Mouse (Mus musculus): ENCODE measurements around the gene Leap2.
"Not testable (repeated sequence)": the region's sequence is repeated elsewhere in the genome, so short reads cannot be mapped to it uniquely, and the experiment has no call there.

Gene Leap2

GRCm38 (mm10) chr11:53443861-53444260, 20.9 kb upstream of the Leap2 start:
- ATAC-seq (ENCODE audit: low TSS enrichment) = no peak

GRCm38 (mm10) chr11:53441921-53442320, 19.0 kb upstream of the Leap2 start:
- no peak for ATAC-seq (ENCODE audit: low TSS enrichment)

DNA sequence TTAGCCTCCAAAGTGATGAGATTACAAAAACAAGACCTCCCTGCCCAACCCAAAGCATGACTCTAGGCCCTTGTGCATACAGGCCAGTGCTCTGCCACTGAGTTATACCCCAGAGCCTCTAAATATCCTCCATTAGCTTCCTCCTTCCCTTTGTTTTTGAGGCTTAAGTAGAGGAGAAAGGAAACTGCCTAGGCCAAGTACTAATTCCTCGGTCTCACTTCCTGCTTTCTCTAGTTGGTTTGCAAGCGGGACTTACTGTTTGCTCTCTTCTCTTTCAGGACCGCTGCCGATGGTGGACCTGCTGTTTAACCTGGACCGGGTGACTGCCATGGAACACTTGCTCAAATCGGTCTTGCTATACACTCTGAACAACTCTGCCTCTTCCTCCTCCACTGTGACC, 13.4 kb upstream of the Leap2 start:
- ATAC-seq (ENCODE audit: low TSS enrichment) = no peak

DNA sequence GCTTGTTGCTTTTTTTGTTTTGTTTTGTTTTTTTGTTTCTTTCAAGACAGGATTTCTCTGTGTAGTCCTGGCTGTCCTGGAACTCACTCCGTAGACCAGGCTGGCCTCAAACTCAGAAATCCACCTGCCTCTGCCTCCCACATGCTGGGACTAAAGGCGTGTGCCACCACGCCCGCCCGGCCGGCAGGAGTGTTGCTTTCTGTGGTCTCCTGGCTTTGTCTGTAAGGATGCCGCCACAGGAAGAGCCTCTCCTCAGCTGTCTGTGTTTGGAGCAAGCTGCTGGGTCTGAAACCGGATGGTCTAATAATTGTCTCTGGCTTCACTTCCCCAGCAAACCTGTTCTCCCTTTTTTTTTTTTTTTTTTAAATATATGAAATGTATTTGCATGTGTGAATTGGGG, 12.5 kb upstream of the Leap2 start:
- no peak for ATAC-seq (ENCODE audit: low TSS enrichment)

DNA sequence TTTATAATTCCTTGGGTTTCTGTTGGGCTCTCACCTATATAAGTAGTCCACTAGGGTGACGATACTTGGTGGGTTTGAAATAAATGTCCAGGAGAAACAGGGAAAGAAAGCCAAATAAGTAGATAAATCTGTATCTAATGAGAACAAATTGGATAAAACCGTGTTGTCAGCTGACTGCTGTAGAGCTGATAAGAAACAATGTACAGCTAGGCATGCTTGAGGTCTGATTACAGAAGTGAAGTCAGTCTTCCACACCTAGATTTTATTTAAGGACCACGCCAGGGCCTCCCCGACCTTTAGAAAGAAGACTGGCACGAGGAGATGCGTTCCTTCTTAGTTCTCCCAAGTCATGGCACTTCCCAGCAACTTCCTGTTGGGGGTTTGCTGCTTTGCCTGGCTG, 10.1 kb upstream of the Leap2 start:
- ATAC-seq (ENCODE audit: low TSS enrichment) = no peak

DNA sequence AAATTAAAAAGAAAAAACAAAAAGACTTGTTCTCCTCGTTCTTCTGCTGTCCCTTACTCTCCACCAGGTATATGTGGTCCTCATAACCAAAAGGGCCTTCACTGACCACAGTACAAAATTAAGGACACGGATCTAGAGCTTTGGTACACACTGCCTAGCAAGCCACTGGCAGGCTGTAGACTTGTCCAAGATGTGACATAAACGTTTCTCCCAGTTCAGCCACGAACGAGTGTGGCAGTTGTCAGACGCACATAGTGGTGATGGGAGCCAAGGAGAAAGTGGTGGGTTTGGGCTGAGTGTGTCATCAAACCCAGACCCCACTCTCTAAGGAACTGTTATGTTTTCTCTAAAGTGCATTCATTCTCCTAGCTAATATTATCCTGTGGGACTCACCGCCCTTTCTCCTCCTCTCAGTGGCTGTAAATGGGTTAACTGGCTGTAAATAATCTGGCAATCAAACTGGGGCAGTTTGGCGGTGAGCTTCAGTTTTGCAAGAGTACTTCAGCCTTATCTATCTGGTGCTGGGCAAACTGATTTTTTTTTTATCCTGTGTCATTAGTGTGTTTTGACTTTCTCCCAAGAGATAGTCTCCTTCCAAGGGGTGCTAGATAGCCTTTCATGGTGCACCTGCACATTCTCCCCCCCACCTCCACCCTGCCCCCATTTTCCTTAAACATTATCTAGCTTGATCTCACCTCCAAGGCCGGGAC, 8.5 kb upstream of the Leap2 start:
- ATAC-seq (ENCODE audit: low TSS enrichment) = peak; percentile 15

GRCm38 (mm10) chr11:53430670-53431346, 7.8 kb upstream of the Leap2 start, which contains the start of the genes Uqcrq and Gdf9:
Gene Uqcrq (minus strand): TSS chr11:53430831.
Gene Gdf9 (plus strand): TSS chr11:53431023.
- ATAC-seq (ENCODE audit: low TSS enrichment) = peak; percentile 88

DNA sequence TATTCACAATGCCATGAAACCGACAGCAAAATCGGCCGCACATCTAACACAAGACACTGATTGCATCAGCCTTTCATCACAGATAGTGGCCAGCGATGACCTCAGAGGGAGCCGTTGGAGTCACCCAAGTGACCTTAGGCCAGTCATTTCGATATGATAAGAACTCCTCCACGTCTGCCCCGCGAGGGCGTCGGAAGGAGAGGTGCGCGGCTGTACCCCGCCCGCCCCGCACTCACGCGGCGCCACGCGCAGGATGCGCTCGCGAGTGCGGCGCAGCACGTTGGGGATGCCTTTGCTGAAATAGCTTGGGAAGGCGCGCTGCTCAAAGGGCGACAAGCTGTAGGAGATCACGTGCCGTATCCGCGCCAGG, 7.3 kb upstream of the Leap2 start:
- ATAC-seq (ENCODE audit: low TSS enrichment) = peak; percentile 44

- ATAC-seq (ENCODE audit: low TSS enrichment) = no peak
These were observed 6.2 kb upstream of the Leap2 start for GRCm38 (mm10) chr11:53429182-53429581.

- ATAC-seq (ENCODE audit: low TSS enrichment) = no peak
These were observed 5.7 kb upstream of the Leap2 start for GRCm38 (mm10) chr11:53428716-53429057.

GRCm38 (mm10) chr11:53427993-53428715, 5.2 kb upstream of the Leap2 start:
- ATAC-seq (ENCODE audit: low TSS enrichment) = no peak

DNA sequence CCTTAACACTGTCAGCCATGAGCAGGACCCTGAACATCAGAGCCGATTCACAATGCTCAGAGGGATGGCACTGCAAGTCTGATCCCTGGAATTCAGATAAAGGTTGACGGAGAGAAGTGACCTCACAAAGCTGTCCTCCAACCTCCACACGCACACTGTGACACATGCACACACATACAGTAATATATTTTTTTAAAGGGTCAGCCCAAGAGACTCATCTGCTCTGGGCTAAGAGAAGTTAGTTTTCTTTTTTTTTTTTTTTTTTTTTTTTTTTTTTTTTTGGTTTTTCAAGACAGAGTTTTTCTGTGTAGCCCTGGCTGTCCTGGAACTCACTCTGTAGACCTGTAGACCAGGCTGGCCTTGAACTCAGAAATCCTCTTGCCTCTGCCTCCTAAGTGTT, 3.9 kb upstream of the Leap2 start:
- not testable (repeated sequence) for ATAC-seq (ENCODE audit: low TSS enrichment)

GRCm38 (mm10) chr11:53425711-53426255, 2.8 kb upstream of the Leap2 start:
- peak; percentile 18; the same call in 1 of the 2 replicates for ATAC-seq (ENCODE audit: low TSS enrichment)

DNA sequence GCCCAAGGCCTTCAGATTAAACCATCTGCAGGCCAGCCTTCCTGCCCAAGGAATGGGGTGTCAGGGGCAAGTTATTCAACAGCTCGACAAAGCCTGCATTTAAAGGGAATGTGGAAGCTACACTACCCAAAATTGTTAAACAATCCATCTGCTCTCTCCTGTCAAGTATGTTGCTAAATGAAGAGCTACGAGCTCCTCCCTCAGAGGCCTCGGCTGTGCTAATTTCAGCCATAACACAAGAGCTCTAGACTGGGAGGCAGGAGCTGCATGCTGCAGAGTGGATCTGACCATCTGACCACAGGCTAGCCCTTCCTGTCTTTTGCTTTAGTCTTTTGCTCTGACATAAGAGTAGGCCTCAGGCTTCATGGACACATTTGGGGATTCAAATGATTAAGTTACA, 2.3 kb upstream of the Leap2 start:
- ATAC-seq (ENCODE audit: low TSS enrichment) = peak; percentile 69

DNA sequence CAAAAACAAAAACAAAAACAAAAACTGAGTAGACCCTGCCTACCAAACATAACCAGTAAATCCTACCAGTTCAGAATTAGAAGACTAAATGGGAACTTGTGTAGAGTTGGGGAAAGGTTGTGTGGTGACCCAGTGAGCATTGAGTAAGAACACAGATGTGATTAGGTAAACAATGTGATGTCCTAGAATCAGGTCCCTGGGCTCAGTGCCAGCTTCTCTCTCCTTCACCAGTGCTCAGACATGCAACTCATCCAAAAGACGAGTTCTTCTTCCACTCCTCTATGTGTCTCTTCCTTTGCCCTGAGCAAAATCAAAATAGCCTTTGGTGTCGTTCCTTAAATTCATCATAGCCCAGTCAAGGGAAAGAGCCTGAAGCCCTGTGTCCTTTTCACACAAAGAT, 1.9 kb upstream of the Leap2 start:
- ATAC-seq (ENCODE audit: low TSS enrichment) = peak; percentile 15; the same call in 1 of the 2 replicates

DNA sequence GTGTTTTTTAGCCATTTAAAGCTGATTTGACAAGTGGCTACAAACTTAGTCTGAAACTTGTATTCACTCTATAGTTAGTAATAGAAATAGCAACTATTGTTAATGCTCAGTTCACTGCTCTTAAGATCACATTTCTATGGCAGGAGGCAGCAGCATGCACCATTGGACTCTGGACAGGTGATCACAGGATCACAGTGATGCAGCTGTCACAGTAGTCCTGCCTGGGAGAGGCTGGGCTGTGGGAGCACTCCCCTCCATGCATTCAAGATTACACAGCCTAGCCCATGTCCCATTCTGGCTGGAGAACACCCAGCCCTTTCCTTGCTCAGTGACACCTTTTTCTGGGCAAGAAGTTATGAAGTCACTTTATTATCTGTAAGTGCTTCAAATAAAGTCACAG, 4.9 kb downstream of the Leap2 start:
- ATAC-seq (ENCODE audit: low TSS enrichment) = no peak

DNA sequence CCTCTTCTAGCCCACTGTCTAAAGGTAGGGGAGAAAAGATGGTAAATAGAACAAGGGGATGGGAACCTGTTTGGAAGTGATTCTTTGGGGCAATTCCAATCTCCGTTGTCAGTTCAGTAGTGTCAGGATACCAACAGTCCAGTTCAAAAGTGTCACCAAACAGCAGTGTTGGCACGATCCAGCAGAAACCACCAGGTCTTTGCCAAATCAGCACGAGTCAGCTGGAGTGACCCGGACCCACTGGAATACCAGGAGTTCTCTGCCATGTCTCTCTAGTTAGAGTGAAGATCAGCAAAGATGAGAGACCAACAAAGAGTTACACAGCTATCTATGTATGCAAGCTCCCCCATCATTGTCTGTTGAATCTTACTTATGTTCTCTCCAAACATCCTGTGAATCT, 9.1 kb downstream of the Leap2 start:
- ATAC-seq (ENCODE audit: low TSS enrichment) = no peak

DNA sequence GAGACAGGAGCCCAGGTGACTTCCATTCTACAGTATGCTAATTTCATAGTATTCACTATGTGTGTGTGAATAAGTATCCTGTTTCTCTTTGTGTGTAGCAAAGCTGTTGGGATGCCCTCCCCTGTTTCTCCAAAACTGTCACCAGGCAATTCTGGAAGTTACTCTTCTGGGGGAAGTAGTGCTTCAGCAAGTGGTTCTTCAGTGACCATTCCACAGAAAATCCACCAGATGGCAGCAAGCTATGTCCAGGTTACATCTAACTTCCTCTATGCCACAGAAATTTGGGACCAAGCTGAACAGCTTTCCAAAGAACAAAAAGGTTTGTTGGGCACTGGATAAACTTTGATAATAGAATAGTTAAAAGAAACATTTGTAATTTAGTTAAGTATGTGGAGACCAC, 11.2 kb downstream of the Leap2 start:
- peak; percentile 69 for ATAC-seq (ENCODE audit: low TSS enrichment)

GRCm38 (mm10) chr11:53403638-53404037, 19.3 kb downstream of the Leap2 start:
- no peak for ATAC-seq (ENCODE audit: low TSS enrichment)

DNA sequence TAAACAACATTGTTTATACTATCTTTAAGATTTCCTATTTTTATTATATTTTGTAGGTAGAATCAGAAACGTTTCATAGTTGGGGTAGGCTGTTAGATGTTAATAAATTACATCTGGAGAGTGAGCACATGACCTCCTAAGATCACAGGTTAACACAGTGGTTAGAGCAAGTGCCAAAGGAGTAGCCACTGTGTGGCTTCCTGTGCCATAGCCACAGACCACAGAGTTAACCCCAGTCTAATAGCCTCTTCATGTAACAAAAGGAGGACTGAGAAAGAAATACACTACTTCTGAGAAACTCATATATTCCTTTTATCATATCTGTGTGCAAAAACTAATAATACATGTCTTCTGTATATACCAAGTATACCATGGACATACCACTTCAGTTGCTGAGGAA, 29.1 kb downstream of the Leap2 start:
- no peak for ATAC-seq (ENCODE audit: low TSS enrichment)

- ATAC-seq (ENCODE audit: low TSS enrichment) = no peak
These were observed 39.1 kb downstream of the Leap2 start for GRCm38 (mm10) chr11:53383758-53384428.

GRCm38 (mm10) chr11:53378918-53379317, 44.1 kb downstream of the Leap2 start:
- no peak for ATAC-seq (ENCODE audit: low TSS enrichment)

Measured in frontal cortex, adult (tissue).